Mouse (Mus musculus) kidney, adult 2 months (tissue): ENCODE measurements around the gene Fcgr3.
"Not testable (repeated sequence)": the region's sequence is repeated elsewhere in the genome, so short reads cannot be mapped to it uniquely, and the experiment has no call there.

ENCODE experiments used
- CTCF ChIP-seq: fragments of 200-500 bp; conservative IDR thresholded peaks from 2 replicates; pipeline ENCODE4 v1.5.1; 2011; ENCODE audit warnings: low read depth, mild to moderate bottlenecking, control low read depth, low read length, moderate library complexity, mixed read lengths; ENCODE audit not compliant: insufficient read depth, insufficient read length
- POLR2A ChIP-seq: fragments of 200-500 bp; IDR thresholded peaks from one replicate; pipeline ENCODE4 v1.6.1; 2011; ENCODE audit warnings: low read depth, low read length, control low read depth

DNA sequence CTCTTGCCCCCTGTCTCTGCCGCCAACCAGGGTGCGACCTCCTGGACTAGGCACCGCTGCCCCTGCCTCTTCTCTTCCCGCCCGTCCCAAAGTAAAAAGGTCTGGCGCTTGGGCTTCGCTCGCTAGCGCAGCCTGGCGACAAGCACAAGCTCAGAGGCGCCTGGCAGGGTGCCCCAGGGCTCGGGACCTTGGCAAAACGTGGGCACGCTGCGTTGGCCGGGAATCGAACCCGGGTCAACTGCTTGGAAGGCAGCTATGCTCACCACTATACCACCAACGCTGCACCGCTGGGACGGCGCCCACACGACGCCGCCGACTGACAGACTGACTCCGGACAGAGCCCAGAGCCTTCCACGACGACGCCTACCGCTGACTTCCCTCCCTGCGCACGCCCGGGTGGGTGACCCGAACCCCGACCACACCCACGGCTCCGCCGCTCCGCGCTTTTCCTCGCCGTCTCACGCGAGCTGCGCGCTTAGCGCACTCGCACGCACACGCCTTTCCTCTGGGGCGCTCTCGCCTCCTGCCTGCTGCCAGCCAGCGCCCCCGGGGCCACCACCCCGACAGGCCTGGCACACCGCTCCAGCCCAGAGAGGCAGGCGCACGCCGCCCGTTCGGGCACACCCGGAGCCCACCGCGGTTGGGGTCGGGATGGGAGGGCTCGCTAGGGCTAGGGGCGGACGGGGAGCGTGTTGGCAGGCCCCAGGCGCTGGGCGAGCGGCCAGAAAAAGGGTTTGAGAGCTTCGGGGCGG is at the start of gene Fcgr3:
- 0 out of 2 replicates have a peak, but pooled peaks have one; percentile 16 for TF ChIP-seq CTCF
- not testable (repeated sequence) for TF ChIP-seq POLR2A
